Mouse (Mus musculus) erythroblast, adult 5-6 weeks (primary cell): ENCODE results near the gene Igfbp1. TPM values are rescaled to one million over a fixed set of nuclear protein-coding genes. Genes with fewer than 3 reads are reported as not detected.
"Not testable (repeated sequence)": the region's sequence is repeated elsewhere in the genome, so short reads cannot be mapped to it uniquely, and the experiment has no call there.

Experiments
- ATAC-seq: replicated peaks from 2 replicates; pipeline ENCODE4 v1.8.0; 2016; ENCODE audit warnings: moderate number of reproducible peaks, mild to moderate bottlenecking, moderate TSS enrichment, inconsistent platforms; ENCODE audit not compliant: poor library complexity, low FRiP score, severe bottlenecking
- total RNA-seq, 2 experiments: library from RNA; stranded (forward) in 1 of 2; stranded (reverse) in 1 of 2; fragments of 150-400 nt in 1 of 2; fragments of 200-764, 138-1000 nt in 1 of 2; gene quantifications; 2 replicates each; pipeline versions ENCODE4 v1.2.3 to v1.2.4; 2015 to 2017; ENCODE audit warnings: low replicate concordance in 2 of 2

Gene Igfbp1
- total RNA-seq, 2 experiments from 2014 or later, result not detected

GRCm38 (mm10) chr11:7193134-7193533 lies 4.4 kb upstream of the Igfbp1 start:
- no peak for ATAC-seq

GRCm38 (mm10) chr11:7194432-7195311 lies 2.9 kb upstream of the Igfbp1 start:
- ATAC-seq, result no peak

- no peak for ATAC-seq
These were observed 2.3 kb upstream of the Igfbp1 start for GRCm38 (mm10) chr11:7195312-7195685.

- ATAC-seq, result no peak
These were observed 424 bp downstream of the Igfbp1 start for GRCm38 (mm10) chr11:7198006-7198405.

GRCm38 (mm10) chr11:7198481-7199256 lies 1.1 kb downstream of the Igfbp1 start:
- ATAC-seq, result no peak

GRCm38 (mm10) chr11:7199736-7200392 lies 2.3 kb downstream of the Igfbp1 start:
- no peak for ATAC-seq

GRCm38 (mm10) chr11:7200393-7200783 lies 2.8 kb downstream of the Igfbp1 start:
- ATAC-seq, result no peak

GRCm38 (mm10) chr11:7202206-7202605 lies 4.6 kb downstream of the Igfbp1 start:
- ATAC-seq, result no peak

GRCm38 (mm10) chr11:7203846-7204245 lies 6.3 kb downstream of the Igfbp1 start:
- no peak for ATAC-seq

GRCm38 (mm10) chr11:7210343-7210742 lies 12.8 kb downstream of the Igfbp1 start:
- ATAC-seq, result no peak

- no peak for ATAC-seq
These were observed 13.6 kb downstream of the Igfbp1 start for GRCm38 (mm10) chr11:7211211-7211610.

GRCm38 (mm10) chr11:7212126-7212798 lies 14.7 kb downstream of the Igfbp1 start:
- no peak for ATAC-seq

- ATAC-seq, result no peak
These were observed 15.5 kb downstream of the Igfbp1 start for GRCm38 (mm10) chr11:7213161-7213500.

GRCm38 (mm10) chr11:7213501-7214341 lies 16.1 kb downstream of the Igfbp1 start, which contains the start of gene Igfbp3:
Gene Igfbp3 (minus strand): TSS chr11:7213923.
- no peak for ATAC-seq

GRCm38 (mm10) chr11:7214342-7214660 lies 16.7 kb downstream of the Igfbp1 start:
- no peak for ATAC-seq

- ATAC-seq, result no peak
These were observed 17.2 kb downstream of the Igfbp1 start for GRCm38 (mm10) chr11:7214761-7215160.

GRCm38 (mm10) chr11:7215703-7216102 lies 18.1 kb downstream of the Igfbp1 start:
- ATAC-seq, result no peak

GRCm38 (mm10) chr11:7221826-7222225 lies 24.2 kb downstream of the Igfbp1 start:
- ATAC-seq, result not testable (repeated sequence)

- no peak for ATAC-seq
These were observed 28.6 kb downstream of the Igfbp1 start for GRCm38 (mm10) chr11:7226200-7226599.
